Mouse (Mus musculus) lung, postnatal 0 days (tissue): Measurements from ENCODE around the gene Mgat4a.

Source experiments
- CTCF ChIP-seq: IDR thresholded peaks from 2 replicates; pipeline ENCODE4 v1.5.1; 2016; ENCODE audit warnings: antibody characterized with exemption, mild to moderate bottlenecking
- EP300 ChIP-seq: IDR thresholded peaks from 2 replicates; pipeline ENCODE4 v1.6.1; 2016; ENCODE audit warnings: antibody characterized with exemption, mild to moderate bottlenecking, control low read depth

DNA sequence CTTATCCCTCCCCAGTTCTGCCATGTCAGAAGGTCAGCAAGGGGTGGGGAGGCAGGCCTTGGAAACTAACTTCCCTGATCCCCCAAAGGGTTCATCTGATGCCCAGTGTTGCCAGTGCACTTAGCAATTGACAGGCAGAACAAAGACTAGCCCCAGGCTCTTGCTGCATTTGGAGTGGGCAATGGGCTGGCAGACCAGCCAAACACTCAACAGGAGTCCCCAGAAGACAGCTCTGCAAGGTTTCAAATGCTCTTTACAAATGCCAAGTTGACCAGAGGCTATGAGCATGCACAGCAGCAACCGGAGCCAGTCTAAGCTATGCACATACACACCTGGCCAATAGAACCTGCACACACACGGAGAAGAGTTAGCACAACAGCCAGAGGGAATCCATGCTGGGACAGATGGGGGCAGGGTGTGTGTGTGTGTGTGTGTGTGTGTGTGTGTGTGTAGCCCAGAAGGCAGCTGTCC, 27.8 kb downstream of the Mgat4a start:
- no peak for TF ChIP-seq CTCF
- TF ChIP-seq EP300: no peak
